Mouse (Mus musculus): Measurements from ENCODE around the gene Fto.

DNA sequence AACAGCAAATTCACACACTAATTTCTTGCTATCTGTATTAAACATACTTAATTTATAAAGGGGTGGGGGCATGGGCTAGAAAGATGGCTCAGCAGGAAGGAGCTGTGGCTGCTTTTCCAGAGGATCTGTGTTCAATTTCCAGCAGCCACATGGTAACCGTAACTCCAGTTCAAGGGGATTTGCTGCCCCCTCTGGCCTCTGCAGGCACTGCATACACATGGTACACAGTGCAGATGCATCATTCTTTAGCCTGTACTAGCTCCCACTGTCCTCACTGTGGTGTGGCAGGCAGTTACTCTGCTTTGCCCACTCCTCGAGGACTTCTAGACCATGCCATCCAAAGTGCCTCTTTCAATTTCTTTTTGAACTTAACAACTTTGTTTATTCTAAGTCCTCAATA is 37.0 kb upstream of the Fto start:
- TF ChIP-seq CTCF (IDR thresholded peaks at IDR 0.05; ENCODE audit: borderline replicate concordance, insufficient read depth, low read depth, low read length): no peak
- no peak for TF ChIP-seq POLR2A (IDR thresholded peaks at IDR 0.05; ENCODE audit: borderline replicate concordance, insufficient read depth, low read length)
